Mouse (Mus musculus) large intestine, adult 2 months (tissue): ENCODE measurements around the gene Coq9. TPM values are rescaled to one million over a fixed set of nuclear protein-coding genes. Genes with fewer than 3 reads are reported as not detected.

ENCODE experiments used
- DNase-seq: peaks from one replicate; pipeline ENCODE4 v3.0.0-alpha.2; 2012; ENCODE audit warnings: low read depth, low spot score
- WGBS: fragments of 180-500 bp; shearing (Covaris S2); methylation state at CpG from one replicate; pipeline ENCODE4 v1.1.7; 2018; 5-methylcytosine and 5-hydroxymethylcytosine counted together
- polyA plus RNA-seq: library from polyadenylated mRNA; depleted of rRNA; stranded (reverse); fragments of >200 nt; gene quantifications from 2 replicates; pipeline ENCODE4 v1.2.3, GENCODE M21; 2012

The Coq9 gene
- polyA plus RNA-seq, 1 experiment: 100 TPM

DNA sequence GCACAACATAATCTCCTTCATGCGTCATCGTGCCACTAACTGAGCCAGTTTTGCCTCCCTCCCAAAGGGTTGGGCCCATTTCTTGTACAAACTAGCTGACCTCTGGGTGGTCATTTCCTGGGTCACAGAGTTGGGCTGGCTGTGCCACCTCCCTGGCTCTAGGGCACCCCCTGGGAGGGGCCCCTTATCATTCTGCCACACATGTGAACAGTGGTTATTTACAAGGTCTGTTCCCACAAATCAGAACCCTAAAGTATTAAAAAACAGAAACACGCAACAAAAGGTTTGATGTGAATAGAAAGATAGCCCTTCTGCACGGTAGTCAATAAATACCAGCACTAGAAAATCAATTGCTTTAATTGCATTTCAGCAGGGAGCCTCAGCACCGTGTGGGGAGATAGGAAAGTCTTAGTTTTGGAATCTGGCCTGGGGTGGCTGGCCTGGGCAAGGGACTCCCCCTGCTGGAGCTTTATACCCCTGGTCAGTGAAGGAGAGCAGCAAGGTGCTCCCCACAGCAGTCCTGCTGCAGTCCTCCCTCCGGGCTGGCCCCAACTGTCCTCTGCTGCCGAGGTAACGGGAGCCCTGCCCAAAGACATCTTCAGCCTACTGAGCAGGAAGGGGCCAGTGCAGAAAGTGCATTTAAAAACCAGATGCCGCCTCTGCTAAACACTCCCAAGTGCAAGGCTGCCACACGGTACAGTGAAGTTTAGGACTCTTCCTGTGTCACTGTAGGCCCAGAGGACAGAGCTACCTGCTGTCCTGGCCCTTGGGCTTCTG is 26.0 kb downstream of the Coq9 start:
- no peak for DNase-seq
- WGBS: 57% methylated on average over 10 of the region's 10 CpGs

- no peak for DNase-seq
- 80% methylated on average over 10 of the region's 10 CpGs for WGBS
These were observed 27.2 kb downstream of the Coq9 start for GRCm38 (mm10) chr8:94865292-94865691.

GRCm38 (mm10) chr8:94866921-94867320 is 28.8 kb downstream of the Coq9 start:
- WGBS: 86% methylated on average over 9 of the region's 9 CpGs
- no peak for DNase-seq

GRCm38 (mm10) chr8:94869146-94869545 is 31.0 kb downstream of the Coq9 start:
- WGBS: 91% methylated on average over 7 of the region's 7 CpGs
- DNase-seq: no peak

DNA sequence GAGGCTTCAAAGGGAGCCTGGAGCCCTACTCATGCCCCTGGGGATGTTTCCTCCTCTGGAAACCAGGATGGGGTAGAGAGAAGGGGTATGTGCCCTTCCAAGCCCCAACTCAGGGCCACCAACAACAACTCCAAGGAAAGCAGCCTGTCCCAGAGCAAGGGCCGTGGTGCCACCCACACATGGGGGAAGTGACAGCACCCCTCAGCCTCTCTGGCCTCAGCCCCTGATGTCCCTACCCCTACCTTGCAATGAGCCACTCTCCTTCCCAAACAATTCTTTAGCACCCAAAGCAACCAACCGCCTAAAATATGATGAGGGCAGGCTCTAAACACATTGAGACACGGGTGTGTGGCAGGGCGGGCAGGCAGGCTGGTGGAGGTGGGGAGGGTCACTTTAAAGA is 31.9 kb downstream of the Coq9 start:
- no peak for DNase-seq
- WGBS: 62% methylated on average over 4 of the region's 4 CpGs

DNA sequence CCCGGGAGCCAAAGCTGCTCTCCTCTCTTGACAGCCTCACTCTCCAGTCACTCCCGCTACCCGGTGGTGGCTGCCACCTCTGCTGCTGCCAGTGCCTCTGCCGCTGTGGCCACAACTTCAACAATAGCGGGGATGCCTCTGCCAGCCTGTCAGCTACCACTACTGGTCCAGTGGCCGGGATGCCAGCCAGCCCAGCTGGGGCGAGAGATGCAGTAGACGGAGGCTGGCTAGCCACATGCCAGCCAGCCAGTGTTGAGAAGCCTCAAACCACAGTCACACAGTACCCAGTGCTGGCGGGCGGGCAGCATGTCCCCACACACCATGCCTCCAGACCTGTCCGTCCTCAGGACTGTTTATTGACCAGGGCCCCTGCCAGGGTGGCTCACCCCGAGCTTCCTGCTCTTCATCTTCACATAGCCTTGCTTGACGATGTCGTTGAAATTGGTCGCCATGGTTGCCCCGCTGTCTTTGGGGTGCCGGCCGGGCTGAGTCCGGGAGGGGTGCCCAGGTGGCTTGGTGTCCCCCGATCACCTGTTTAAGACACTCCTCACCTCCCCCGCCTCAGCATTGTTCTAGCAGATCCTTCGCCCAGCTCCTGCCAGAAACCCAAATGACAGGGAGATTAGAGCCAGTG is 32.5 kb downstream of the Coq9 start:
- no peak for DNase-seq

DNA sequence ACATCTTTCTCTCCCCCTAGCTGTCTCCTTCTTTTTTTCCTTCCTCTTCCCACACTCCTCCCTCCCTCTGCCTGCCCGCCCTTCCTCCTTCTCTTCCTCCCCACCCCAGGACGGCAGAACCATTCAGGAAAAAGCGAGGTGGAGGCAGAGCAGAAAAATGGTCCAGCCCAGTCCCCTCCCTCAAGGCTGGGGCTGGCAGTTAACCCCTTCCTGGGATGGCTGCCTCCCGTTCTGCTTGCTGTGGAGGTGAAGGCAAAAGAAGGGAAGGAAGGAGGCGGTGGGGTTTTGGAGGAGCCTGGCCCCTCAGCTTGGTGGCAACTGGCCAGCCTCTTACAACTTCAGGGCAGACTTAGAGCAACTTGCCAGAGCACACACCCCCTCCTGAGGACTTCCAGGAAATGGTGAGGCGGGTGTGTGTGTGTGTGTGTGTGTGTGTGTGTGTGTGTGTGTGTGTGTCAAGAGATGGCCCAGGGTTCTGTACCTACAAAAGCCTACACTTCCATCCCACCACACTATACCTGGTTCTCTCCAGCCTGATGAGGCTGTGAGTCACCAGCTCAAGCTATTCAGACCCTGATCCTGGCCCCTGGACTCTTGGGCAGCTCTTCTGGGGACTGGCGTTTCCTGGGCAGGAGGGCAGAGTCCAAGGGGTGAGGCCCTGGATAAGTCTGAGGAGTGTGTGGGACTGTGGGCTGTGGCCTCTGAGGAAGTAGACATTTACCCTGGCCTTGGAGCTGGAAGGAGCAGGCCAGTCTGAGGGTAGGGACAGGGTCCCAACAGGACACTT is 33.2 kb downstream of the Coq9 start:
- DNase-seq: peak; percentile 92
- 4% methylated on average over 7 of the region's 7 CpGs for WGBS

More for the DNA sequence above, 32.5 kb downstream of the Coq9 start:
- 7% methylated on average over 22 of the region's 22 CpGs for WGBS

DNA sequence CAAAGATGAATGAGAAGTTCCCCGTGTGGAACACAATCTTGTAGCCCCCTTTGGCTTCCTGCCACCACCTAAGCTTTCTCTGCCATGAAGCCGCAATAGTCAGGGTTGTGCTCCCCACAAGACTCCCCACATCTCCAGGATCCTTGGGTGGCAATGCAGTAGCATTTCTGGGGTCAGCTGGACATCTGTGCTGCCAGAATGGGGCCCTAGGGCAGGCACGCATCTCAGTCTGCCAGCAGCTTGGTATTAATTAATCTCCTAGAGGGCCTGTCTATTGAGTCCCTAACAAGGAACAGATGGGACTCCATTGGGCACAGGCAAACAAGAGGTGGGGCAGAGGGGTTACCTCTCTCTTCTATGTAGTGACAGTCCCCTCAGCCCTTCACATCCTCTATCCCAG is 34.0 kb downstream of the Coq9 start:
- DNase-seq: no peak
- WGBS: 43% methylated on average over 3 of the region's 3 CpGs

GRCm38 (mm10) chr8:94872576-94872975 is 34.5 kb downstream of the Coq9 start:
- 91% methylated on average over 2 of the region's 2 CpGs for WGBS
- no peak for DNase-seq

GRCm38 (mm10) chr8:94874358-94874757 is 36.2 kb downstream of the Coq9 start:
- peak; percentile 89 for DNase-seq
- 7% methylated on average over 6 of the region's 6 CpGs for WGBS

- WGBS: 12% methylated on average over 17 of the region's 17 CpGs
- no peak for DNase-seq
These were observed 37.2 kb downstream of the Coq9 start for GRCm38 (mm10) chr8:94875096-94875870.

- DNase-seq: no peak
- WGBS: 1% methylated on average over 15 of the region's 20 CpGs
These were observed 37.7 kb downstream of the Coq9 start for GRCm38 (mm10) chr8:94875871-94876150.

- WGBS: under 1% methylated on average over 37 of the region's 37 CpGs
- peak; percentile 54 for DNase-seq
These were observed 38.1 kb downstream of the Coq9 start, which contains the start of gene Dok4 for GRCm38 (mm10) chr8:94876197-94876730. Gene Dok4, minus strand, starts transcription at chr8:94876330.

- WGBS: 39% methylated on average over 3 of the region's 3 CpGs
- DNase-seq: no peak
These were observed 38.7 kb downstream of the Coq9 start for GRCm38 (mm10) chr8:94876820-94877219.

DNA sequence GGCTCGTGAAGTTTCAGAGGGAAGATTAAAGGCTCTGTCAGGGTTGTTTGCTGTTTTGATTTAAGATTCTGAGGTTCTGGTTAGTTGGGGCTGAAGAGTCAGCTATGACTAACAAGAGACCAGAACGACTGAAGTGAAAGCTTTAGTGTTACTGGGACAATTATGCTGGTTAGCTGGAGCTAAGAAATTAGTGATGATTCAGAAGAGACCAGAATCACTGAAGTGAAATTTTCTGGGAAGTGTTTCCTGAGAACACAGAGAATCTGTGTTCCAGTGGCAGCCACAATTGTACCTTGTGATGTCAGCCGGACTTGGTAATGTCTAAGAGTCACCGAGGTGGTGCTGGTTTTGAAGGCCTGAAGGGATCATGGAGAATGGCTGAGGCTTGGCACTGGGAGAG is 42.6 kb downstream of the Coq9 start:
- WGBS: 73% methylated on average over 4 of the region's 4 CpGs
- no peak for DNase-seq

DNA sequence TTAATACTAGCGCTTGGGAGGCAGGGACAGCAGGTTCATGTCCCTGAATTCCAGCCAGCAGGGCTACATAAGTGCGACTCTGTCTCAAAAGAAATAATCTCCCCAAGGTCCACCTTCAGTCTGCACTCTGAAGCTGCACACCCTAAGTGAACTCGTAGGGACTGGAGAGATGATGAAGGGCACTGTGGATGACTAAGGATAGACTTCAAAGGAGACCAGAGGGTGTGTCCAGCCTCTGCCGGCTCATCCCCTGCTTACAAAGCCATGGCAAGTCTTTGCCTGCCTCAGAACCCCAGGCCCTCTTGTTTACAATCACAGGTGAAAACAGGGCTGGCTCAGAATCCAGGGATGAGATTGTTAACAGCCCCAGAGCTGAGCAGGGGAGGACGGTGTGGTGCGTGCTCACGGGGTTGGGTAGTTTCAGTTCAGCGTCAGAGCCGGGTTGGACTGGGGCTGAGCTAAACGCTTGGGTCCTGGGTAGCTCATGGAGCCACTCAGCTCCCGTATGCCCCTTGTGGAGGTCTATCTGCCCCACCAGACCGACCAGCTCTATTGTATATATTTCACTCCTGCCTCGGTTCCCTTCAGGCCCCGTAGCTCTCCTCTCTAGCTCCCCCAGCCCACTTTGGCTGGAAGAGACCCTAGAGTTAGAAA is 50.4 kb downstream of the Coq9 start:
- 20% methylated on average over 14 of the region's 14 CpGs for WGBS

DNA sequence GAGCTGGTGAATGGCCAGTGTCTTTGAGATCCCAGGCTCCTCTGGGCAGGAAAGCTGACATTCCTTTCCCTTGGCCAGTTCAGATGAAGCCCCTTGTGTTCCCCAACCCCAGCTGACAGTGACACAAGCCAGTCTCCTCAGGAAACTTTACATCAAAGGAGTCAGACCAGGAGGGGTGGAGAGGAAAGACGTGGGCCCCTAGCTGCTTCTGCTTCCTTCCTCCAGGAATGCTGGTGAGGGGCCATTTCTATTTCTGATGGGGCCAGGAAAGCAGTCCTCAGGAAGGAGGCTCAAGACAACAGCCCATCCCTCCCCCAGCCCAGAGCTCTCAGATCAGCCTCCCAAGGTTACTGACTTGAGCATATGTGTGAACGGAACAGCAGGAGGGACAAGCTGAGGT is 54.8 kb downstream of the Coq9 start:
- DNase-seq: no peak
- 76% methylated on average over 2 of the region's 2 CpGs for WGBS

More for the DNA sequence above, 50.4 kb downstream of the Coq9 start:
- no peak for DNase-seq

DNA sequence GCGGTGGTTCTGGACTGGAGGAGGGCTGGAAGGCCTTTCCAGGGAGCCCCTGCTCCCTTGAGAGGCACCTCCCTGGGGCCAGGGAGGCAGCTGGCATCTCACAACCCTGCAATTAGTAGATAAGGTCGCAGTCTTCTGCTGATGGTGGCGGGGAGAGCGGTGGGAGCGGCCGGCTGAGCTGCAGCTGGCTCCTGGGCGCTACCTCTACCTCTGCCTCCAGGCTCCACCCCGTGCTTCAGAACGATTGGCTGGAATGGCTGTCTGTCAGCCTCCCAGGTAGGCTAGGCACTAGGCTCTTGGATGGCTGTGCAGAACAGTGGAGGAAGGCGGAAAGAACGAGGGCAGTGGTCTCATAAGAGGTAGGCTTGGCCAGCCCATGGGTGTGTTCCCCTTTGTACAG is 61.1 kb downstream of the Coq9 start:
- DNase-seq: peak; percentile 82
- WGBS: 17% methylated on average over 11 of the region's 11 CpGs

DNA sequence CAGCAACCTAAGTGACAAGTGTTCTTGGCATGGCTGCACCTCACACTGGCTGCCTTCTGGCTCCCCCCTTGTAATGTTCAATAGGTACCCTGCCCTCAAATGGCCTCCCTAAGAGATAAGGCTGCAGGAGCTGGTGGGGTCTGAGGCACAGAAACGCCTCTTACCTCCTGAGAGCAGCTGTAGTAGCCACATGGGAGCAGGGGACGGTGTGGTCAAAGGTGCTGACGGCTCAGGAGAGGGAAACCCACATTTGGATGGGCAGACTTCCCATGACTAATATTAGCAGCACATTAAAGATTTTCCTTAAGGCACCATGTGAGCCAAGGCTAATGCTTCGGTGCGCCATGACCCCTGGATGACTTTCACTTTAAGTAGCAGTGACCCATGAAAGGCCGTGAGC is 62.5 kb downstream of the Coq9 start:
- 74% methylated on average over 6 of the region's 6 CpGs for WGBS
- no peak for DNase-seq
